Mouse (Mus musculus) gastrocnemius, postnatal 25 days (tissue): ENCODE measurements around the gene Itgad. TPM values are rescaled to one million over a fixed set of nuclear protein-coding genes. Genes with fewer than 3 reads are reported as not detected.

Source experiments
- DNase-seq: peaks from one replicate; pipeline ENCODE4 v3.0.0; 2022
- total RNA-seq, 2 experiments: library from RNA; stranded (reverse); gene quantifications; 1 replicate in 1 of 2; 2 replicates in 1 of 2; pipeline ENCODE4 v1.2.3; 2021

Itgad gene
- total RNA-seq, 2 experiments from 2014 or later: not detected

DNA sequence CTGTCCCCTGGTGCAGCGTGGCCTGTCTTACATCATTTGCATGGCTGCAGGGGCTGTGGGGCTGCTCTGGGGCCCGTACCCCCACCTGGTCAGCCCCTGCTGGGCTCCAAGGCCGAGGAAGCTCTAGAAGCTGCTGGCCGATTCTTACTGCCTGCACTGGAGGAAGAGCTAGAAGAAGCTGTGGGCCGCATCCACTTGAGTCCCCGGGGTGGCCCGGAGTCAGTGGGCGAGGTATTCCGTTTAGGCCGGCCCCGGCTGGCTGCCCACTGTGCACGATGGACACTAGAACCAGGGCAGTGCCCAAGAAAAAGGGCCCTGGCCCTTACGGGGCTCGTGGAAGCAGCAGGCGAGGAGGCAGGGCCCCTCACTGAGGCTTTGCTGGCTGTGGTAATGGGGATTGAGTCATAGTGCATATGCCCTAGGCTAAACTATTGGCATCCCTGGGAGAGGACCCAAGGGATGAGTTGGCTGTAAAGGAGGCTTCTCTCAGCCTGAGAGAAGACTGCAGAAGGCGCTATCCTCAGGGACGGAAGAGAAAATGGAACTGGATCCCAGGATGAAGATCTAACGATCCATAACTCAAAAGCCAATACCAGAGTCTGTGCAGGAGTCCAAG lies 90.3 kb downstream of the Itgad start:
- no peak for DNase-seq

DNA sequence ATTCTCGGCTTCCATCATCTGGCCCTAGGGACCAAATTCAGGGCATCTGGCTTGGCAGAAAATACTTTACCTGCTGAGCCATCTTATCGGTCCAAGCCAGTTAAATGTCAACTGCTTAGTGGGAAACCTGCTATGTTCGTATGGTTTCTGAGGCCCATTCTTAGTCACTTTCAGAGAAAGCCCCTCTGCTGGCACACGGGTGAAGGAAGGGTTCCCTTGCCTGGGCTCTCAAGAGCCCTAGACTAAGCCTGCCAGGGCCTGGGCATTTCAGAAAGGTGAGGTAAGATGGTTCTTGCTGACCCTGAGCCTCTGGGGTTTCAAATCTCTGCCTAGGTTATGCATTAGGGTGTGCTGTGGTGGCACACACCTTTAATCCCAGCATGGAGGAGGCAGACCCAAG lies 91.4 kb downstream of the Itgad start:
- no peak for DNase-seq

DNA sequence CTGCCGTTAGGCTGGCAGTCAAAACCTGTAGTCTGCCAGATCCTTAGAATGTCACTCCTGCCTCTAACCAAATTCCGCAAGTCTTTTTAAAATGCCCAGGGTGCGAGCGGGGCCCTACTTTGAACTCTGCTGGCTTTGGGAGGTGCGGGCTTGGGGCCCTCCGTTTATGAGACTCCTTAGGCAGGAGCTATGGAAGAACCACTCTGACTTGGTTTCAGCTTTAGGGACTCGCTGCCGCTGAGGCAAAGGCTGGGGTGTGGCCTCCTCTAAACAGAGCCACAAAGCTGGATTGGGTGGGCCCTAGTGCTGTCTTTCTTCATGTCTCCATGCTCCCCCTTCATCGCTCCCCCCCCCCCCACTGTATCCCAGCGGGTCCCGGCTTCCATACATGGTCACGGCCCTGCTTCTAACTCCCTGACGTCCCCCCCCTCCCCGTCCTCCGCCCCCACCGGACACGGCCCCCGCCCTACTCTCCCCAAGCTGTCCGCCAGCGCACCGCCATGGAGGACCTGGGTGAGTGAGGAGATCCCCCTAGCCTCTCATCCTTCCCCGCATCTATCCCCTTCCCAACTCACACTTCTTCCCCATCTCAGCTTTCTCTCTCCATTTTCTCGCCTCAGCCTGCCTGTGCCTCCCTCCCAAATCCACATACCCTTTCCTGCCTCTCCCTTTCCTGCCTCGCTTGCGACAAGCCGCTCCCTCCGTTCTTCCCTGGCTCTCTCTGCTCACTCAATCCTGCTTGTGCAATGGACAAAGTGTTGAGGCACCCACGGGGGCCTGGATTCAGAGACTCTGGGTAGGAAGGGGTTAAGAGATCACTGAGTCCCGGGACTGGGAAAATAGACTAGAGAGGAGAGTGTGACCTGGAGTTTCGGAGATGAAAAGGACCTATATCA lies 92.6 kb downstream of the Itgad start, which contains the start of gene Tgfb1i1:
Tgfb1i1 (plus strand) TSS at position 317 of the 896 bp plus-strand sequence.
- DNase-seq: peak; percentile 75

DNA sequence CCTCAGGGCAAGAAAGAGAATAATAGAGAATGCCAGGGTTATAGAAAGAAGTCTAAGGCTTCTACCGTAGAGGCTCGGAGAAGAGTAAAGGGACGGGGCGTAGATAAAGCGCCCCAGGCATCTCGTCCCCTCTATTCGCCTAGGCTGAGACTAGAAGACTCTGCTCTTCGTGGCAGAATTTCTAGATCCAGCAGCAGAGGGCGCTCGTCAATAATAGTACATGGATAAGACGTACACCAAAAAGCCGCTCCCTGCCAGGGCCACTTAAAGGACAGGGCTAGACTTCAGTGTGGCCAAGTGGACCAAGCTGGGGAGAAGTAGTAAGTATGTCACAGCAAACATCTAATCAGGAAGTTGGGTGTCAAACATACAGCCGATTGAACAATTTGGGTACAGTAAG lies 93.3 kb downstream of the Itgad start:
- peak; percentile 64 for DNase-seq

DNA sequence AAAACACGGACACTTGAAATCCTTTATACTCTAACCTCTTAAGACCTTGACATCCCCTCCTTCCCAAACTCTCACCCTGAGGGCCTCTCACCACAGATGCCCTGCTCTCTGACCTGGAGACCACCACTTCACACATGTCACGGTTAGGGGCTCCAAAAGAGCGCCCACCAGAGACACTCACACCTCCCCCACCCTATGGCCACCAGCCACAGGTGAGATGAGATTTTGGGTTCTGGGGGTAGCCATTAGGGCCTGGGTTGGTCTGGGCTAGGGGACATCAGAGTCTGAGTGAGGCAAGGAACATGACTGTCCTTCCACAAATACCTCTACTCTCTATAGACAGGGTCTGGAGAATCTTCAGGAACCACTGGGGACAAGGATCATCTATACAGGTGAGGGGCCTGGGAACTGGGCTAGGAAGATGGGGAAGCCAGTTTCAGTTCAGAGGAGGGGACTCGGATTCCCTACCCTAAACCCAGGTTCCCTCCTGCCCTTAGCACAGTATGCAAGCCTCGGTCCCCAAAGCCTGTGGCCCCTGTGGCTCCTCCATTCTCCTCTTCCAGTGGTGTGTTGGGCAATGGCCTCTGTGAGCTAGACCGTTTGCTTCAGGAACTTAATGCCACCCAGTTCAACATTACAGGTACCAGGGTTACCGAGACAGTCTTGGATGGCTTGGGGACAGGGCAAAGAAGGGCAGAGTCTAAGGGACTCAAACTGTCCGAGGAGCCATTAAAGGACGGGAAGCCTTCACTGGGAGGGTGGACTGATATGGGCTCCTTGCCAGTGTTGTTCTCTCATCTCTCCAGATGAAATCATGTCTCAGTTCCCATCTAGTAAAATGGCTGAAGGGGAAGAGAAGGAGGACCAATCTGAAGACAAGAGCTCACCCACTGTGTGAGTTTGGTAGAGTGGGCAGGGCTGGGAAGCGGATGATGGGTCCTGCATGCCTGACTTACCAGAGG lies 94.2 kb downstream of the Itgad start:
- DNase-seq: no peak

- no peak for DNase-seq
These were observed 95.8 kb downstream of the Itgad start for GRCm38 (mm10) chr7:128249998-128250397.

- no peak for DNase-seq
These were observed 97.8 kb downstream of the Itgad start for GRCm38 (mm10) chr7:128251946-128252345.

DNA sequence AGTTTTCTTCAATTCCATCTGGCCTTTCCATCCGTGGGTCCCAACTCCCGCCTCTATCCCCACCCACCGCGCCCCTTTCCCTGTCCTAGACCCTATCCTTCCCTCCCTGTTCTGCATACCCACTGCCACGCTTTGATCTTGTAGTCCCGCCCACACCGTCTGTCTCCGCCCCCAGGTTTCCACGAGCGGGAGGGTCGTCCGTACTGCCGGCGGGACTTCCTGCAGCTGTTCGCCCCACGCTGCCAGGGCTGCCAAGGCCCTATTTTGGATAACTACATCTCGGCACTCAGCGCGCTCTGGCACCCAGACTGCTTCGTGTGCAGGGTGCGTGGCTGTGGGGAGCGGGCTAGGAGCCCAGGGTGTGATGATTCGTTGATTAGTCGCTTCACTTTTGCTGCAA lies 98.4 kb downstream of the Itgad start:
- peak; percentile 33 for DNase-seq

- DNase-seq: no peak
These were observed 100.8 kb downstream of the Itgad start for GRCm38 (mm10) chr7:128254978-128255377.

DNA sequence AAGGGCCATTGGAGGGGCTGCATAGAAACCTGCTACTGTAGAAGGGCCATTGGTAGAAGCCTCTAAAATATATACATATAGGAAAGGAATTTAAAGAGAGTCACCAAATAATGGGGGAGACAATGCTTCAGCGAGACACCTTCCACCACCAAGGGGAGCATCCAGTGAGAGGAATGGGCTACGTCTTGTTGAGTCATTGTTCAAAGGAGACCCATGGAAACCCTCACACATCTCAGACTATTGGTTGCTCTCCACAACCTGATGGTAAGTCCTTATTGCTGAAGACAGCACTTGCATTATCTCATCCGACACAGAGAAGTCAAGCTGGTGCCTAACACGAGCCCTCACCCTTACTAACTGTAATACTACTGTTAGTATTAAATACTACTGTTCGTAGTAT lies 101.6 kb downstream of the Itgad start:
- no peak for DNase-seq

DNA sequence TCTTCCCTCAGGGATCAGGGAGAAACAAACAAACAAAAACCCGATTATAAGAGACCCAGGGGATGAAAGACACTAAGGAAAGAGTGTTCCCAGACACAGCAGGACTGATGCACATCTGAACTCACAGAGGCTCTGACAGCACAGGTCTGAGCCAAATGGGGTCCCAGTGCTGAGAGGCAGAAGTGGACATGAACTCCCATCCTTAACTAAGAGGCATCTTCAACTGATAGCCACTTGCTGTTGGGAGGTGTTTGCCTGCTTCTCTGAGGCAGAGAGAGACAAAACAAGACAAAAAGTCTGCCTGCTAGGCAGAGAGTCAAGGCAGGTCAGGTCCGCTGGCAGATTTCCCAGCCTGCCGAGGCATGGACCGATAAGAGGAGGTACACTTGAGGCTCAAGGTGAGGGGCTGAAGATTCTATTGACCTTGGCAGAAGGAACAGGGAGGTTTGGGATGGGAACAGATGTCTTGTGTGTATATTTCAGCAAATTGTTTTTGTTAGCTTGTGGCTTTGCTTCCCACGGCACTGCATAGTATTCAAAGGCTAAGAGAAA lies 102.7 kb downstream of the Itgad start:
- DNase-seq: no peak

DNA sequence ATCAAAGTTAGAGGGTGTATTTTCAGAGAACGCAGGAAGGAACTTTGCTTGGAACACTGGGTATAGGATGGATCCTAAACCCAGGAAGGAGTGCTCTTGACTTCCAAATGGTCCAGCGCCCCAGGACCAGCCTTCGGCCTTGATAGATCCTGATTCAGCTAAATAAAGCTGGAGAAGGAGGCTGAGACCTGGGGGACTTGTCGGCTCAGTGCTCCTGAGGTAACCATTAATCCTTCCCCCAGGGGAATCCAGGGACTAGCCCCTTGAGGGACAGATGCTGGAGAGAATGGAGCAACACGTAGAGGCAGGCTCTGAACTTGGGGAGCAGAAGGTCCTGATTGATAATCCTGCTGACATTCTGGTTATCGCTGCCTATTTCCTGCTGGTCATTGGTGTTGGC lies 111.2 kb downstream of the Itgad start, which contains the start of gene Slc5a2:
Slc5a2 (plus strand) TSS at position 247 of the 400 bp plus-strand sequence.
- DNase-seq: no peak

GRCm38 (mm10) chr7:128266056-128266455 lies 111.9 kb downstream of the Itgad start:
- DNase-seq: no peak

- no peak for DNase-seq
These were observed 113.2 kb downstream of the Itgad start for GRCm38 (mm10) chr7:128267391-128267790.

DNA sequence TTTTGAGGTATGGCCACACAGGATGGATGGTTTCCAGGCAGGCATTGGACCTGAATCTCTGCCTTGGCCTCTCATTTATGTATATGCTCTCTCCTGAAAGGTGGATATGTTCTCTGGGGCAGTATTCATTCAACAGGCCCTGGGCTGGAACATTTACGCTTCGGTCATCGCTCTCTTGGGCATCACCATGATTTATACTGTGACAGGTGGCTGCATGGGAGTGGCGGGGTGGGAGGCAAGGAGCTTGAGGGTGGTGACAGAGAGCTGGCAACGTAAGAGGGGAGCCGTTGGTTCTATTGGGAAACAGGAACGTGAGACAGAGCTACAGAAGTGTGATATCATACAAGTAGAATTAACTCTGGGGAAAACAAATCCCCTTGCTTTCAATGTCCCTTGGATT lies 113.6 kb downstream of the Itgad start:
- no peak for DNase-seq

- DNase-seq: no peak
These were observed 116.3 kb downstream of the Itgad start for GRCm38 (mm10) chr7:128270431-128270850.

DNA sequence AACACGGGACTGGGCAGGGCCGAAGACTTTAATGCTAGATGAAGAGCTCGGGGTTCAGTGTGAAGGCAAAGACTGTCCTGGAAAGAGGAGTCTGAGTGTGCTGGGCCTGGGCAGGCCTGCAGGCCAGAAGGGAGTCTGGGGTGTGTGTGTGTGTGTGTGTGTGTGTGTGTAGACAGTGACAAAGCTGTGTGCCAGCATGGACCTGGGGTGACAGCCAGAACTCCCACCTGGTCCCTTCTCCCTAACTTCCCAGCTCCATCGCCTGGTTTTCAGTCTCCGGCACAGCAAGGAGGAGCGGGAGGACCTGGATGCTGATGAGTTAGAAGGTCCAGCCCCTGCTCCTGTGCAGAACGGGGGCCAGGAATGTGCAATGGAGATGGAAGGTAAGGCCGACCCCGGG lies 117.3 kb downstream of the Itgad start:
- no peak for DNase-seq
